Mouse (Mus musculus): ENCODE measurements around the gene Best3.
"Not testable (repeated sequence)": the region's sequence is repeated elsewhere in the genome, so short reads cannot be mapped to it uniquely, and the experiment has no call there.

Gene Best3

DNA sequence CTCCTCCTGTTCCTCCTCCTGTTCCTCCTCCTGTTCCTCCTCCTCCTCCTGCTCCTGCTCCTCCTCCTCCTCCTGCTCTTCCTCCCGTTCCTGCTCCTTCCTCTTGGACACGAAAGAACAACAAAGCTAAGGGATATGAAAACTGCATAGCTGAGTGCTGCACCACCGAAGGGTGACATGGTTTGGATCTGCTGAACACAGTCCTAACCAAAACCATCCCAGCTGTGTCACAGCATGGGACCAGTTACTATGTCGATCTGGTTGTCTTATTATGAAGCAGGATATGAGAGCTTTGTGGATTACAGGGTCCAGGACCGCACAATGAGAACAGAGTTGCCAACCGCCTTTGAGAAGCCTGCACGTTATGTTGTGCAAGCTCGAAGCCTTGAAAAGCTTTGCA is 40.1 kb downstream of the Best3 start:
- no peak for DNase-seq (ENCODE audit: low spot score in 2 of 2)

DNA sequence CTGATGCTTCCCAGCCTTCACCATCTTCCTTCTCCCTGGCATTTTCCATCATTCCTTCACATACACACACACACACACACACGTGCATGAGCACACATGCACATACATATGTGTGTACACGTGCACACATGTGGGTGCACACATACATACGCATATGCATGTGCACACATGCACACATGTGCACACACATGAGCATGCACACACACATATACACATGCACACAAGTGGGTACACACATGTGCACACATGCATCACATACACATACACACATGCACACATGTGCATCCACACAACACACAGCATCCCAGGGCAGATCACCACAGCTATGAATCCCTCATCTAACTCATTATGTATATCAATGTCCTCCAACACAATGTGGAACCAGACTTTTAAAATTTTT is 45.0 kb downstream of the Best3 start:
- no peak for DNase-seq (ENCODE audit: low spot score in 2 of 2)

DNA sequence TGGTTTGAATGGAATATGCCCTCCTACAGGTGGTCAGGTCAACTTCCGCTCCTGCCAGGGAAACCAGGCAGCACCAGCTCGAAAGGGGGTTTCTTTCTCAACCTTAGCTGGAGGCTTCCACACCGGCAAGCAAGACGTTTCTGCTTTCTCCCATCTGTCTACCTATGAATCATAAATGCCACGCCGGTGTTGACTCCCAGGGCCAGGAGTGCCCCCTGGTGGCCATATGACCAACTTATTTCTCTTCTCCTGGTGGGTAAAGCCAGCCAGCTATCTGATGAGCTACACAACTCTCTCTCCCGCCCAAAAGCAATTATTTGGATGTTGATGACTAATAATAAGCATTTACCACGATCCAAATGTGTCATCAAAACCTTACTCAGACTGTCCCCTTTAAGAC is 47.7 kb downstream of the Best3 start:
- DNase-seq (ENCODE audit: low spot score in 2 of 2) = peak; percentile 63 to 86

DNA sequence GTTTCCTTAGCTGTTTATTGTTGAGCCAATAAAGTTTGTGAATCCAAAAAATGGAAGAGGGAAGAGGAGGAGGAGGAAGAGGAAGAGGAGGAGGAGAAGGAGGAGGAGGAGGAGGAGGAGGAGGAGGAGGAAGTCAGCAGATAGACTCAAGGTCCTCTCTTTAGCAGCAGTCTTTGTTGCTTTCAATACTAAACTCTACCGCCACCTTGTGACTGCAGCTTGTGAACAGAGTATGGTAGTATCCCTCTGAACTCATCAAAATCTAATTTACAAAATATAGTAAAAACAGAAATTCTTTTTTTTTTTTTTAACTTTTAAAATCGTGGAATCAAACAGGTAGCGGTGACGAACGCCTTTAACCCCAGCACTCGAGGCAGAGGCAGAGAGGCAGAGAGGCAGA is 54.2 kb downstream of the Best3 start:
- no peak for DNase-seq (ENCODE audit: low spot score in 2 of 2)

DNA sequence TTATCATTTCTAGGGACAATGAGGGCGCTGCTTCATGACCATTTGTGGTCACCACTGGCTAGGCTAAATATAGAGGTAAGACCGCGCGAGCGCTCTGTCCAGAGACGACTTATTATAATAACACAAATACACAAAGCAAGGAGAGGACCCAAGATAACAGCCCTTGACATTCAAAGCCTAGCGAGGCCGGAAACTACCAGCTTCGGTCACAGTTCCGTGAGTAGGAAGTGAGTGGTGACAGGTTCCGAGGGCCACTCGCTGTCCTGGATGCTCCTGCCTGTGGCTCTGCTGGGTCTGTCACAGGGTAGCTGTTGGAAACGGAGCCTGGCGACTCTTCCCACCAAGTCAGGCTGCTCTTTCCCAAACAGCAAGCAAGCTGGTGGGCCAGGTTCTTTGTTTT is 56.2 kb downstream of the Best3 start:
- no peak for DNase-seq (ENCODE audit: low spot score in 2 of 2)

DNA sequence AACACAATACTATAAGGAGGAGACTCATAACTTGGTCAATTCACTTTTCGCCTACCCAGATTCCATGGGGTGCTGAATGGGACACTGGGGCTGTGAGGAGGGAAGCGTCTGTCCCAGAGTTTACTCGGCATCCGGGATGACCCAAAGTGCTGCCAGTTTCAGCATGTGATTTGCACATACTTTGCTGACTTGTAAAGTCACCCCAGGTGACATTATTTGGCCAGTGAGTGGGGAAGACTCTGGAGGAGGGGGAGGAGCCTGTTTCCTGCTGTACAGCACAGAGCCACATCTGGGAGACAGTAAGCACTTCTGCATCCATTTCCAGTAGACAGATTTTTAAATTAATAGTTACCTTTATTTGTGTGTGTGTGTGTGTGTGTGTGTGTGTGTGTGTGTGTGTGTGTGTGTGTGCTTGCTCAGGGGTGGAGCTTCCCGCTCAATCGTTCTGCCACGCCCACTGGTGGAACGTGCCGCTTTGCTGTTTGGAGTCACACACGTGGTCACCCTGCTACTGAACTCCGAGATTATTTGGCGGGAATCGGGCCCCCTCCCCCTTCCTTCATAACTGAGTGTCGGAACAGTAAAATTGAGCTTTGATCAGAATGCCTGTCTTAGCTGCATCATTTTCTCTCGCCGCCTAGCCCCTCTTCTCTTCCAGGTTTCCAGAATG is 57.5 kb downstream of the Best3 start:
- DNase-seq (ENCODE audit: low spot score in 2 of 2) = not testable (repeated sequence)

DNA sequence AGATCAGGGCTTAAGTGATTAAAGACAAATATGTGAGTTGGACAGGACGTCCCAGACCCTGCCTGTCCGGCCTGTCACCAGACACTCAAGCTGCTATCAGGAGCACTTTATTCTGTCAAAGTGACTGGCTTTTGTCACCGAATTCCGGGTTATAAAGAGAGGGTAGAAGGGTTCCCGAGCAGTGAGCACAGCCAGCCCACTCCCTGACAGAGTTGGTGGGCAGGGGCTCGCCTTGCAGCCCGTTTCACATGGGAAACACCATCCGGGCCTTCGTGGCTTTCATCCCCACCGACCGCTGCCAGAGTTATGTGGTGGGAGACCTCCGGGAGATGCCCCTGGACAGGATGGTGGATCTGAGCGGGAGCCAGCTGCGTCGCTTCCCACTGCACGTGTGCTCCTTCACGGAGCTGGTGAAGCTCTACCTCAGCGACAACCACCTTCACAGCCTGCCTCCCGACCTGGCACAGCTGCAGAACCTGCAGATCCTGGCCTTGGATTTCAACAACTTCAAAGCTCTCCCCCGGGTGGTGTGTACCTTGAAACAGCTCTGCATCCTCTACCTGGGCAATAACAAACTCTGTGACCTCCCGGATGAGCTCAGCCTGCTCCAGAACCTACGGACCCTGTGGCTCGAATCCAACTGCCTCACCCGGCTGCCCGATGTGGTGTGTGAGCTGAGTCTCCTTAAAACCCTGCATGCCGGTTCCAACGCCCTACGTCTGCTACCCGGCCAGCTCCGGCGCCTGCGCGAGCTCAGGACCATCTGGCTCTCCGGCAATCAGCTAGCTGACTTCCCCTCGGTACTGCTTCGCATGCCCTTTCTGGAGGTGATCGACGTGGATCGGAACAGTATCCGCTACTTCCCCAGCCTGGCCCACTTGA is 59.3 kb downstream of the Best3 start, which contains the start of gene Lrrc10:
Lrrc10 (plus strand) TSS at position 167 of the 882 bp plus-strand sequence.
- no peak for DNase-seq (ENCODE audit: low spot score in 2 of 2)

DNA sequence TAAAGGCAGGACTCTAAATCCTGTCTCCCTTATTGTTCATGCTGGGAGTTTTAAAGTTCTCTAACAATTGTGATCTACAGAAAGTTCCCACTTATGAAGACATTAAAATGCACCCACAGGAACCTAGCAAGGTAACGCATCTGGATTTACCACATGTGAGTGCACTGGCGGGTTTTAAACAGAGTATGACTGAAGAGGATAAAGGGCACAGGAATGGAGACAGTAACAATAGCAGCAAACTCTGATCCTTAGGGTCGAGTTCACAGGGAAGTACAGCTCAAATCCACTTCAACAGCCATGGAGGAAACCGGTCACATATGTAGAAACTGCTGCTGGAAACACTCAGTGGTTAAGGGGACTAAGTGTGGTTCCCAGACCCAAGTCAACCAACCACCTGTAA is 63.1 kb downstream of the Best3 start:
- DNase-seq (ENCODE audit: low spot score in 2 of 2) = no peak

DNA sequence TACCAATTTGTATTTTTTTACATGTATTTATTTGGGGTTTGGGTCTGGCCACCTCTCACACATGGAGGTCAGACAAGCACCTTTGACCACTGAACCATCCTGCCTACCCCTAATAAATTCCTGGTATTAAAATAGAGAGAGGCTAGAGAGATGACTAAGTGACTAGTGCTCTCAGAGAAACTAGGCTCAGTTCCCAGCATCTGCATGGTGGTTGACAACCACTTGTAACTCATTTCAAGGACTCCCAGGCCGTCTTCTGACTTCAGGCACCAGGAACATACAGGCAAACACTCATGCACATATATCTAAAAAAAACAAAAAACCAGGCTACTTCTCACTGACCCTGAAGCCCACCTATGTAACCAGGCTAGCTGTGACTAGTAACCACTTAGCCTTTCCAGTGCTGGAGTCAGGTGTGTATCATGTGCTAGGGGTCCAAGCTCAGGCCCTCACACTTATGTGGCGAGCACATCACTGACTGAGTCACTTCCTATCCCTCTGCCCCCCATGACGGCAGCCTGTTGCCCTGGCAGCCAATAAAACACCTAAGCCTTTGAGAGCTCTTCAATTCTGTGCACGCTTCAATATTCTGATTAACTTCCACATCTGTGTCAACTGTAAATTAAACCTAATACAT is 64.0 kb downstream of the Best3 start:
- DNase-seq (ENCODE audit: low spot score in 2 of 2) = no peak

DNA sequence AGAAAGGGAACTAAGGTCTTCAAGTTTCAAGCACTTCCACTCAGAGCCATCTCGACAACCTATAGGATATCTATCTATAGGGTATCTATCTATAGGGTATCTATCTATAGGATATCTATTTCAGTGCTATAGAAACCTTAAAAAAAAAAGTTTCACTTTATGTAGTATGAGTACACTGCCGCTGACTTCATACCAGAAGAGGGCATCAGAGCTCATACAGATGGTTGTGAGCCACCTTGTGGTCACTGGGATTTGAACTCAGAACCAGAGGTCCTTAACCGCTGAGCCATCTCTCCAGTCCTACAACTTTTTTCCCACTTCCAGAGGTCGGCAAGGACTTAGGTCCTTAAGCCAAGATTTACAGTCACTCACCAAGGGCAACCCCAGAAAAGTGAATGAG is 69.6 kb downstream of the Best3 start:
- no peak for DNase-seq (ENCODE audit: low spot score in 2 of 2)

DNA sequence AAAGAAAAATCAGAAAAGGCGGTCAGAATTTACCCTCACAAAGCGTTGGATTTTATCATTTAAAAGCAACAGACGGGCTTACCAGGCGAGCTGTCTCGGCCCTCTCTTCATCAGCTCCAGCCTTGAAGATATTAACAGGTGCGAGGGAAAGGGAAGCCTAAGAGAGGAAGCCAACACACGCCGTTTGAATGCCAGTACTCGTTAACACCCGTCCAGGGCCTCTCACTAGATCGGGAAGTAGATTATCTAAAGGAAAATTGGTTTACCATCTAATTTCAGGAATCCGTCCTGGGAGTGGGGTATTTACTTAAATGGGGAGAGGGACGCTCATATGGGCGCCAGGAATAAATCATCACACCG is 76.8 kb downstream of the Best3 start:
- DNase-seq (ENCODE audit: low spot score in 2 of 2) = no peak

DNA sequence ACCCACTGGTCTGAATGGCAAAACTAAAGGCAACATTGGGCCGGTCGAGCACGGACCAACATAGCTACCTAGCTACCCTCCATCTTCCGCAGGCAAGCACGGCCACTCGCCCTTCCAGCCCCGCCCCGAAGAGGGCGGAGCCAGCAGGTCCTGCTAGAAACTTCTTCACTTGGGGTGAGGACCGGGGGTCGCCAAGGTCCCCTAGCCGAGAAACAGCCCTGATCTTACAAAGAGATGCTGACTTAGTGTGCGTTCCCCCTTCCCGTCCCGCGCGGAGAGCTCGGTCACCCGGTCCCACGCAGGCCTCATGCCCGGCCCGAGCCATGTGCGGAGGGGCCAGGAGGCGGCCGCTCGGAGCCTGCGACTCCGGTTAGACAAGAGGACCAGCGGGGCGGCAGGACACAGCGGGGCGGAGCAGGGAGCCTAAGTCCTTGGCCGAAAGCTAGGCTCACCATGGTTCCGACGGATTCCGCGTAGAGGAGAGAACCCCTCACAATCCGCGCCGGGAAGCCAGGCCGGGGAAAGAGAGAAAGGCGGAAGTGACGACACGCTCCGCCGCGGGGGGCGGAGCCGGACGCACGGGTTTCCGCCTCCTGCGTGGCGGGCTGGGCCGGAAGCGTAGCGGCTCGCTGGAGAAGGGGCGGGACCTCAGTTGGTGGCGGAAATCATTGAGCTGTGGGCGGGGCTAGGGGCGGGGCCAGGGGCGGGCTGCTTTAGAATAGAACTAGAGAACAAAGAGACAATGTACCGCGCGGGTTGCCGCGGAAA is 77.3 kb downstream of the Best3 start, which contains the start of gene Cct2:
Cct2 (minus strand) TSS at position 561 of the 768 bp plus-strand sequence.
- DNase-seq (ENCODE audit: low spot score in 2 of 2) = peak; percentile 85 to 93

DNA sequence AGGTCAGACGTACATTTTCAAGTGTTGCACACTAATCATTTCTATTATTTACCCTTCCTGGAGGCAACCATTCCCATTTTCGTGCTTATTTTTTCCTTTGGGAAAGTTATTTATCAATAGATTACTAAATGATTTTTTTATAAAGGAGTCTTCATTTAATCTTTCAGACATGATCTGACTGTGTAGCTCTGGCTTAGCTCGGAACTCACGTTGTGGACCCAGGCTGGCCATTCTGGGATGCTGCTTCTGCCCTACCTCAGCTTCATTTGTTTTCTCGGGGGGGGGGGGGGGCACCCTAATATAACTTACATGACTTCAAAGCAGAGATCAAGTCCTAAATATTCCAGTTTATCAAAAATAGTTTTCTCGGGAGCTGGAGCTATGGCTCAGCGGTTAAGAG is 78.0 kb downstream of the Best3 start:
- DNase-seq (ENCODE audit: low spot score in 2 of 2) = no peak

DNA sequence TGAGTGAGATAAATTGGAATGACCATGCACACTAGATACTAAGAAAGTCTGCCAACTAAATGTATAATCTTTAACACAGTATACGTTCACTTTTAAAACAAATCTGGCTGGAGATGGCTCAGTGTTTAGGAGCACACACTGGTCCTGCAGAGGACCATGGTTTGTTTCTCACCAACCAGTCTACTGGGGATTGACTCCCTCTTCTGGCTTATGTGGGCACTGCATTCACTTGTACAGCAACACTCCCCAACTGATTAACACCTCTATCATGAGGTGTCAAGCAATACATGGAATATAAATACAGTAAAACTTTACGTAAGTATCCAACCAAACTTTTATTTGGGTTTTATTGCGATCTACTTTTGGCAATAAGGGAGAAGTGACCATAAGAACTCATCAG is 83.0 kb downstream of the Best3 start:
- DNase-seq (ENCODE audit: low spot score in 2 of 2) = no peak

DNA sequence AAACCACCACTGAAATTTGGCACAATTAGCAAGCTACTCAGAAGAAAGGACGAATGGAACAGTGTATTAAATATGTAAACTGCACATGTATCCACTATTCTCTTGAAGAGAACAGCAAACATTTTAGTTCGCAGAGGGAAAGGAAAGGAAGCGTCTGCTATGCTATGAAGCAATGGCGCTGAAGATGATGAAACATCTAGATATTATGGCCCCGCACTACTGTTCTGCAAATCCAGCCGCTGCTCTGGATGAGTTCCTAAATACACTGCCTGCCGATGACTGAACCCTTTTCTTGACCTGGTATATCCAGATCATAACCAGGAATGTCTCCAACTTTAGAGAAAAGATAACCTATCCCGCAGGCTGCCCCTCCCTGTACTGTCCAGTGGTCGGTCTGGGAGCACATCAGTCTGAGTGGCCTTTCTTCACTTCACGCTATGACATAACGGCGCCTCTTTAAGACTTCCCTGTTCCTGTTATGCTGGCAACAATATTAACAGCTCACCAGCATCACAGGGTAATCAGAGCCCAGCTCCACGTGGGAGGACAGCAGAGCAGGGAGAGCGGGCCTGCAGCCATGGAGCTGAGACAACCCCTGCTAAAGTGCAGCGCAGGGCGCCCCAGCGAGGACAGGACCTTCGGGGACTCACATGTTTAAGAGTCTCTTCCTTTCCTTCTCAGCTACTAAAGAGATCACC is 86.2 kb downstream of the Best3 start:
- no peak for DNase-seq (ENCODE audit: low spot score in 2 of 2)

DNA sequence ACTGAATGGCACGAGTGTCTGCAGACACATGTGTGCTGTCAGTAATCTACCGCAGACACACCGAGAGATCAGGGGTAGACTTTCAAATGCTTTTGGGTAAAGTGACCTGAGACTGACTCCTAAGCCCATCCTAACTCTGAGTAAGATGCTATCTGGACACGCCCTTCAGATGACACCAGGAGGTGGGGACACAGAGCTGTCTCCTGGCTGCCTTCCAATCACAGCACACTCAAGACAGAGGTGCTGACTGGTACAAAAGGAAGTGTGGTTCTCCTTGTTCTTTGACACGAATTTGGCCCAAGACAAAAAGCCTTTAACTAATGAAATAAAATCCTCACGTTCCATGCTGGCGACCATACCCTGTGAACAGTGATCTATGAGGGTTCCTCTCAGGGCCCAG is 87.1 kb downstream of the Best3 start:
- DNase-seq (ENCODE audit: low spot score in 2 of 2) = no peak
